Mouse (Mus musculus) stomach, embryonic 15.5 days (tissue): ENCODE results near the gene Ksr1. TPM values are rescaled to one million over a fixed set of nuclear protein-coding genes. Genes with fewer than 3 reads are reported as not detected.

Source experiments
- ATAC-seq: fragments of 200-750 bp; cut with Nextera tagmentation; 2 replicates; pipeline ENCODE4 v1.8.0; 2017; ENCODE audit warnings: low read depth, moderate number of reproducible peaks, moderate TSS enrichment; ENCODE audit not compliant: insufficient read depth, low FRiP score
- H3K27ac ChIP-seq: fragments of 300-500 bp; sonication (generic); 2 replicates; pipeline ENCODE4 v1.5.1; 2015; ENCODE audit warnings: mild to moderate bottlenecking, inconsistent platforms
- H3K27me3 ChIP-seq: fragments of 300-500 bp; sonication (generic); replicated peaks from 2 replicates; pipeline ENCODE4 v1.6.1; 2015; ENCODE audit warnings: inconsistent platforms
- H3K36me3 ChIP-seq: fragments of 300-500 bp; sonication (generic); 2 replicates; pipeline ENCODE4 v1.6.1; 2015; ENCODE audit warnings: inconsistent platforms
- H3K4me1 ChIP-seq: fragments of 300-500 bp; sonication (generic); 2 replicates; pipeline ENCODE4 v1.6.1; 2015; ENCODE audit warnings: inconsistent platforms
- H3K4me2 ChIP-seq: fragments of 300-500 bp; sonication (generic); 2 replicates; pipeline ENCODE4 v1.6.1; 2015; ENCODE audit warnings: mild to moderate bottlenecking, inconsistent platforms
- H3K4me3 ChIP-seq: fragments of 300-500 bp; sonication (generic); replicated peaks from 2 replicates; pipeline ENCODE4 v1.5.1; 2015; ENCODE audit warnings: inconsistent platforms
- H3K9ac ChIP-seq: fragments of 300-500 bp; sonication (generic); 2 replicates; pipeline ENCODE4 v1.6.1; 2015; ENCODE audit warnings: inconsistent platforms
- H3K9me3 ChIP-seq: fragments of 300-500 bp; sonication (generic); 2 replicates; pipeline ENCODE4 v1.6.1; 2016; ENCODE audit warnings: inconsistent platforms
- WGBS: fragments of 180-500 bp; shearing (Covaris S2); methylation state at CpG from one replicate; pipeline ENCODE4 v1.1.7; 2015; 5-methylcytosine and 5-hydroxymethylcytosine counted together
- polyA plus RNA-seq: library from polyadenylated mRNA; unstranded; fragments of >200 nt; fragmentation: Nextera tagmentation; extraction: Ambion mirVana; gene quantifications from 2 replicates; pipeline ENCODE4 v1.2.1, GENCODE M21; 2015

The Ksr1 gene
- polyA plus RNA-seq: 2.8 and 3.2 TPM in 2 replicates

DNA sequence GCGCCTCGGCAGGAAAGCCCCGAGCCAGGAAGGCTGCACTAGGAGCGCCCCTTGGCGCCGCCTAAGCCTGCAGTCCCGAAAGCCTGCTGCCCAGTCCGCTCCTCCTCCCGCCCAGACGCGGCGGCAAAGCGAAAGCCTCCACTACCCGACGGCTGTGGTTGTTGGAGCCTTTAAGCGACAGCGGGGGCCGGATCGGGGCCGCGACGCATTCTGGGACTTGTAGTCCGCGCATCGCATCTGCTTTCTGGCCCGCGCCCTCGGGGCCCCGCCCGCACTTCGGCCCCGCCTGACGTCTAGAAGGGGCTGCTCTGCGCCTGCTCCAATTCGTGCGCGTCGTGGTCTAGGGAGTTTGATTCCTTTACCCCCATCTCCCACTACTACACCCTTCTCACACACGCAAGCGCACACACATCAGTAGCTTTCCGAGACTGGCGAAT lies at the start of gene Ksr1:
Ksr1 (minus strand) TSS at position 77 of the 437 bp plus-strand sequence.
- peak; percentile 94 for ATAC-seq
- peak within 1 kb of the TSS; percentile 77 for H3K4me2 ChIP-seq
- peak within 1 kb of the TSS; percentile 94 for H3K4me3 ChIP-seq
- H3K36me3 ChIP-seq: no peaks in the 10 kb centered on the region
- H3K27me3 ChIP-seq: no peaks in the 10 kb centered on the region
- no peaks in the 10 kb centered on the region for H3K9me3 ChIP-seq
- under 1% methylated on average over 41 of the region's 42 CpGs for WGBS
- peaks cover 14% of the 10 kb centered on the region; the same call in 1 of the 2 replicates for H3K4me1 ChIP-seq
- peak within 1 kb of the TSS; percentile 88 for H3K9ac ChIP-seq
- H3K27ac ChIP-seq: peak within 1 kb of the TSS; percentile 93

DNA sequence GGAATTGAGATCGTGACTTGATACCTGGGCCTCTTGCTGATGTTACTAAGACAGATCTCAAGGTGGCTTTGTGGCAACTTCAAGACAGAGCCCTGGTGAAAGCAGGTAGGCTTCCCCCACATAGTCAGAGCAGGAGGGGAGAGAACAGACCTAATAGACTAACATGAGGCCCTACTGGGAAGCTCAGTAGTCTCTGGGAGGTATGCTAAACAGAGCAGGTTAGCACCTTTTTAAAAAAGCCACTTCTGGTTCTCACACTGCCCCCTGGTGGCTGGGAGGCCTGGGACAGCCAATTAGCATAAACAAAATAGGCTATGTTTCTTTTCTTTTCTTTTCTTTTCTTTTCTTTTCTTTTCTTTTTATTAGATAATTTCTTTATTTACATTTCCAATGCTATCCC lies 46.0 kb upstream of the Ksr1 start:
- WGBS: 82% methylated on average over 1 of the region's 1 CpGs
- H3K36me3 ChIP-seq: no peaks in the 10 kb centered on the region
- no peak overlapping the region for H3K4me2 ChIP-seq
- no peak for ATAC-seq
- no peak overlapping the region for H3K9ac ChIP-seq
- H3K9me3 ChIP-seq: no peaks in the 10 kb centered on the region
- H3K27me3 ChIP-seq: no peaks in the 10 kb centered on the region
- H3K4me3 ChIP-seq: no peak overlapping the region
- peaks cover 12% of the 10 kb centered on the region; the same call in 1 of the 2 replicates for H3K4me1 ChIP-seq
- H3K27ac ChIP-seq: no peak overlapping the region

DNA sequence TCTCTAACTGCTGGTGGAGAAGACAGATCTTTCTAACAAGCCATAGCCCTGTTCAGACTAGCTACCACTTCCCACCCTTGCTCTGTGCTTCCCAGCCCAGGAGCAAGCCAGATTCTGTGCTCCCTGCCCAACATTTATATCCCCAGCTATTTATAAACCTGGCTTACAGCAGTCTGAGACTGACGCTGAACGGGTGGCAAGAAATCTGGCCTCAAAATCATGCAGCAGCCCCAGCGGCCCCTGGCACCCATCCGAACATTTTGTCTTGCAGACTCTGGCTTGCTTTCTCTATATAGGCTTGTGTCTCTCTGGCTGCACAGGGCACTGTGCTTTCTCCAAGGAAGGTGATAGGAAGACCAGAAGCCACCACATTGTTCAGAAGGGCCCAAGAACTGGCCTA lies 45.0 kb upstream of the Ksr1 start:
- no peaks in the 10 kb centered on the region for H3K36me3 ChIP-seq
- H3K27me3 ChIP-seq: no peaks in the 10 kb centered on the region
- no peak overlapping the region for H3K4me3 ChIP-seq
- H3K27ac ChIP-seq: no peak overlapping the region
- no peaks in the 10 kb centered on the region for H3K9me3 ChIP-seq
- H3K9ac ChIP-seq: no peak overlapping the region
- no peak for ATAC-seq
- H3K4me1 ChIP-seq: peaks cover 9% of the 10 kb centered on the region; the same call in 1 of the 2 replicates
- WGBS: 69% methylated on average over 4 of the region's 4 CpGs
- H3K4me2 ChIP-seq: no peak overlapping the region

DNA sequence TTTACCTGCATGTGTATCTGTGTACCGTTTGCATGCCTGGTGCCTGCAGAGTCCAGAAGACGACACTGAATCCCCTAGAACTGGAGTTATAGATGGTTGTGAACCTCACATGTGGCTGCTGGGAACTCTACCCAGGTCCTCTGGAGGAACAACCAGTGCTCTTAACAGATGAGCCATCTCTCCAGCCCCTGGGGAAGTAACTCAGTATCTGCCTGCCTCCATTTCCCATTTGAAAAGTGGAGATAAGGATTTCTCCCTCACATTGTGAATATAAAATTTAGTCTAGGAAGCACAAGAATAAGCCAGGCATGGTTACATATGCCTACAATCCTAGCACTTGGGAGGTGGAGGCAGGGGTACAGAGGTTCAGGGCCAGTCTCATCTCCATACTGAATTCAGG lies 44.0 kb upstream of the Ksr1 start:
- no peaks in the 10 kb centered on the region for H3K36me3 ChIP-seq
- ATAC-seq: no peak
- H3K9ac ChIP-seq: no peak overlapping the region
- H3K4me3 ChIP-seq: no peak overlapping the region
- WGBS: 87% methylated on average over 2 of the region's 2 CpGs
- no peak overlapping the region for H3K27ac ChIP-seq
- H3K27me3 ChIP-seq: no peaks in the 10 kb centered on the region
- H3K4me2 ChIP-seq: no peak overlapping the region
- peaks cover 9% of the 10 kb centered on the region; the same call in 1 of the 2 replicates for H3K4me1 ChIP-seq
- no peaks in the 10 kb centered on the region for H3K9me3 ChIP-seq

DNA sequence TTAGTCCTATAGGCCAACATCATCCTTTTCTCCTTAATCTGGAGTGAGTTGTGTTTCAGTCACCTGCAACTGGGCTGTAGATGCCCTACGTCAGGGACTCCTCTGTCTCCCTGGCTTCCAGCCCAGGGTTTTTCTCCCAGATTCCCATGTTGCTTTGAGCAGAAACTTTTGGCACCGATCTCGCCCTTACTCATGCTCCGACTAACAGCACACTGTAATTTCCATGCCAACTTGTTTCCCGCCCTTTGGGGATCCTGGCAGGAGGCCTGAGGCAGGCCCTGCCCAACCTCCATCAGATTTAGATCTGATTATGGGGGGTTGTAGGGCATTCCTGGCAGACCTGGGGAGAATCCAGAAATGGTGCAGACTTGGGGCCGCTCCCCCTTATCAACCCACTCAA lies 42.0 kb upstream of the Ksr1 start:
- H3K4me2 ChIP-seq: no peak overlapping the region
- no peak overlapping the region for H3K4me3 ChIP-seq
- H3K36me3 ChIP-seq: no peaks in the 10 kb centered on the region
- no peaks in the 10 kb centered on the region for H3K27me3 ChIP-seq
- H3K27ac ChIP-seq: peak overlapping the region; percentile 48
- H3K4me1 ChIP-seq: peaks cover 9% of the 10 kb centered on the region; the same call in 1 of the 2 replicates
- 63% methylated on average over 6 of the region's 6 CpGs for WGBS
- H3K9ac ChIP-seq: no peak overlapping the region
- H3K9me3 ChIP-seq: no peaks in the 10 kb centered on the region
- peak; percentile 21; the same call in 1 of the 2 replicates for ATAC-seq

DNA sequence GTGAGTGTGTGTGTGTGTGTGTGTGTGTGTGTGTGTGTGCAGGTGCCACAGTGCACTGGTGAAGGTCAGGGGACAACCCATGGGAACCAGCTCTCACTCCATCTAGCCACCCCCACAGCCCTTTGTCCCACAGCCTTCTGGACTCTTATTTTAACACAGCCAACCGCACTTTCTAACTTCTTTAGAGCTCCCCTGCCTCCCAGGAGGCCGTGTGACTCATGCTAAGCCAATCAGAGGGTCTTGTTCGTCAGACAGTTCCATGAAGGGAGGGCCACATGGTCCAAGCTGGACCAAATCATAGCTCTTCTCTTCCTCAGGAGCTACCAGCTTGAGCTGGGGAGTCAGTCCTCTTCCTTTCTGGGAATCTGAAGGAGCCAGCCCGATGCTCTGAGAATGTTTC lies 41.1 kb upstream of the Ksr1 start:
- H3K4me3 ChIP-seq: no peak overlapping the region
- no peaks in the 10 kb centered on the region for H3K36me3 ChIP-seq
- no peak for ATAC-seq
- H3K27me3 ChIP-seq: no peaks in the 10 kb centered on the region
- no peak overlapping the region for H3K9ac ChIP-seq
- no peak overlapping the region for H3K27ac ChIP-seq
- 65% methylated on average over 4 of the region's 4 CpGs for WGBS
- no peaks in the 10 kb centered on the region for H3K9me3 ChIP-seq
- no peak overlapping the region for H3K4me2 ChIP-seq
- peaks cover 9% of the 10 kb centered on the region; the same call in 1 of the 2 replicates for H3K4me1 ChIP-seq

DNA sequence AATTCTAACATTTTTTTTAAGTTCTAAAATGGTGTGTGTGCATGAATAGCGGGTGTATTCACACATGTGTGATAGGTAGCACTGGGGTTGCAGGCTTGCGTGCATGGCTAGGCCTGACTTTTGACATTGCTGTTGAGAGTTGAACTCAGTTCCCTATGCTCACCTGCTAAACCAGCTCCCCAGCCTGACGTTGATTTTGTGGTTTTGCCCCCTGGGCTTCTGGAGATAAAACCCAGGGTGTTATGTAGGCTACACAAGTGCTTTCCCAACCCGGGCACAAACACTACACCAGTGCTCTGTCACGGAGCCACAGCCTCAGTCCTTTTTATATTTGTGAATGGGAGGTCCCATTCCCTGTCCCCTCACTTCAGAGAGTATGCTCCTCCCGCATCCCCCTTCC lies 39.5 kb upstream of the Ksr1 start:
- H3K27me3 ChIP-seq: no peaks in the 10 kb centered on the region
- H3K4me3 ChIP-seq: no peak overlapping the region
- no peaks in the 10 kb centered on the region for H3K36me3 ChIP-seq
- H3K9me3 ChIP-seq: no peaks in the 10 kb centered on the region
- no peak for ATAC-seq
- H3K4me1 ChIP-seq: peaks cover 9% of the 10 kb centered on the region; the same call in 1 of the 2 replicates
- H3K4me2 ChIP-seq: no peak overlapping the region
- H3K27ac ChIP-seq: no peak overlapping the region
- WGBS: 85% methylated on average over 6 of the region's 6 CpGs
- H3K9ac ChIP-seq: no peak overlapping the region

DNA sequence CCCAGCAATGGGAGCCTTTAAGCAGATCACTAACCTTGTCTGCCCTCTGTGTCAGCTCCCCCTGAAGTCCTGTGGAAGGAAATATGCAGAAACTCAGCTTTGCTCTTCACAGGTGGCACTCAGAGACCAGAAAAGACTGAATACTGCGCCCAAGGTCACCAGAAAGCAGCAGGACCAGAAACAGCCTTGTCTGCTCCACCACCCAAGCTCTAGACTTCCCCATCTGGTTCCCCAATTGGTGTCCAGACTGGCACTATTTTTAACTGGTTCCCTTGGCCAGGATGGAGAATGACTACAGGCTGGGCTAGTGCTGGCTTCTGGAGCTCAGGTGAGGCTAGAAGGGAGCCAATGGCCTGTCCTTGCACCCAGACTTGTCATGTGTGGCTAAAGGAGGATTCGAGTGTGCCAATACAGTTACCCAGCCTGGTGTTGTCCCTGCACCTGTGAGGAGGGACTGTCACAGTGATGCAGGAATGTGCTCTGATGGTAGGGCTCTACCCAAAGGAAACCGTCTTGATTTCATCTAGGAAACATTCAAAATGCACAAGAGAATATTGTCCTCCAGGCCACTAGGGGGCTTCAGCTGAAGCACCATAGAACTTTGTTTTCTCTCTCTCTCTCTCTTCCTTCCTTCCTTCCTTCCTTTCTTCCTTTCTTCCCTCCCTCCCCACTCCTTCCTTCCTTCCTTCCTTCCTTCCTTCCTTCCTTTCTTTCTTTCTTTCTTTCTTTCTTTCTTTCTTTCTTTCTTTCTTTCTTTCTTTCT lies 38.1 kb upstream of the Ksr1 start:
- peaks cover 9% of the 10 kb centered on the region; the same call in 1 of the 2 replicates for H3K4me1 ChIP-seq
- no peaks in the 10 kb centered on the region for H3K9me3 ChIP-seq
- H3K9ac ChIP-seq: no peak overlapping the region
- no peak overlapping the region for H3K4me3 ChIP-seq
- no peak overlapping the region for H3K27ac ChIP-seq
- no peak overlapping the region for H3K4me2 ChIP-seq
- H3K27me3 ChIP-seq: no peaks in the 10 kb centered on the region
- no peaks in the 10 kb centered on the region for H3K36me3 ChIP-seq
- WGBS: 71% methylated on average over 3 of the region's 3 CpGs
- no peak for ATAC-seq

DNA sequence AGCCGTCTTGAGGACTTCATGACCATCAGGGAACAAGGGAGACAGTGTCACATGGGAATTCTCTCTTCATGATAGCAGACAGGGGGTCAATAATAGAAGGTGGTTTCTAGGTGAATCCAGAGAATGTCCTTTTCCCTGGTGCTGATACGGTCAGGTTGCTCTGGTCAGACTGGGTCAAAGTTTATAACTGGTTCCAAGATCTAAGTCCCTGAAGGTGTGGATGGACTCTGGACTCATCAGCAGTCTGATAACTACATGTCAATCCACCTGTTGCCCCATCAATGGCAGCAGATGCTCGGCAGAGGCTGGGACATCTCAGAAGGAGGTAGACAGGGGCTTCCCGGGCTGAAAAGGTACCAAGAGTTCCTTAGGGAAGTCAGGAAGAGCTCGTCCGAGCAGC lies 37.2 kb upstream of the Ksr1 start:
- Histone ChIP-seq H3K36me3 (no peaks in the 10 kb centered on the region), H3K27me3 (no peaks in the 10 kb centered on the region), H3K4me3 (no peak overlapping the region), H3K9me3 (no peaks in the 10 kb centered on the region), H3K4me1 (0 out of 2 replicates have a peak, but pooled peaks cover 4% of the 10 kb centered on the region), H3K9ac (no peak overlapping the region), H3K4me2 (no peak overlapping the region), H3K27ac (no peak overlapping the region)
- no peak for ATAC-seq
- 87% methylated on average over 6 of the region's 6 CpGs for WGBS

DNA sequence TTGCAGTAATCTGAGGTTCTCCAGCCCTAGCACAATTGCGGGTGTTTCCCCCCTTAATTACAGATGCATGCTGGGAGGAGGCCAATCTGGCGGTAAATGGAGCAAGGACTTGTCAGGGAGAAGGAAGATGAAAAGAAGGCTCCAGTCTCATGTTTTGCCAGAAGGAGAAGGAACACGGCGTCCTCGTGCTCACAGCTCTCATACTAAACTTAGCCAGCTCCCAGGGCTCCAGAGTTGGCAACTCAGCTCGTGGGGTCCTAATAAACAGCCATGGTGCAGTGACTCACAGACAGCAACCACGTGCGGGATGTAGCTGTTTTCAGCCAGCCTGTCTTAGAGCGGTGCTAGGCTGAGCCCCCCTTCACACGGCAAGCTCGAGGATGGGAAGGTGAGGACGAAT lies 36.7 kb upstream of the Ksr1 start:
- H3K27ac ChIP-seq: no peak overlapping the region
- H3K9ac ChIP-seq: no peak overlapping the region
- H3K4me3 ChIP-seq: no peak overlapping the region
- no peaks in the 10 kb centered on the region for H3K36me3 ChIP-seq
- H3K9me3 ChIP-seq: no peaks in the 10 kb centered on the region
- no peak overlapping the region for H3K4me2 ChIP-seq
- ATAC-seq: no peak
- no peaks in the 10 kb centered on the region for H3K4me1 ChIP-seq
- H3K27me3 ChIP-seq: no peaks in the 10 kb centered on the region
- WGBS: 62% methylated on average over 12 of the region's 12 CpGs

DNA sequence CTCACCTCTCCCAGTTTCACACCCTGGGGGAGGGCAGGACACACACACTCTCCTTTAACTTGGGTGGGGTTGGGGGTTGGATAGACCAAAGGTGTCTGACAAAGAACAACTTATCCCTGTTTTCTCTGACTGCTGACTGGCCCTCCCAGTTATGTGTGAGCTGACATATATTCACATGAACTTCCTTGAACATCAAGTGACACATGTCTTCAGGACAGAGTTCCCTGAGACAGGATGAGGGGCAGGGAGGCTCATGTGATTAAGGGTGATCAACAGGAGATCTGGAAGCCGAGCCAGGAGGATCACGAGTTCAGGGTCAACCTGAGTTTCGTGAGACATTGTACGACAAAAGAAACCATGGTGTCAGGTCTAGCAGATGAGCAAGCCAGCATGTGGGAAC lies 35.7 kb upstream of the Ksr1 start:
- H3K9ac ChIP-seq: no peak overlapping the region
- H3K4me2 ChIP-seq: no peak overlapping the region
- no peaks in the 10 kb centered on the region for H3K36me3 ChIP-seq
- no peak overlapping the region for H3K4me3 ChIP-seq
- H3K4me1 ChIP-seq: no peaks in the 10 kb centered on the region
- ATAC-seq: no peak
- no peaks in the 10 kb centered on the region for H3K27me3 ChIP-seq
- 86% methylated on average over 4 of the region's 4 CpGs for WGBS
- H3K9me3 ChIP-seq: no peaks in the 10 kb centered on the region
- H3K27ac ChIP-seq: no peak overlapping the region

DNA sequence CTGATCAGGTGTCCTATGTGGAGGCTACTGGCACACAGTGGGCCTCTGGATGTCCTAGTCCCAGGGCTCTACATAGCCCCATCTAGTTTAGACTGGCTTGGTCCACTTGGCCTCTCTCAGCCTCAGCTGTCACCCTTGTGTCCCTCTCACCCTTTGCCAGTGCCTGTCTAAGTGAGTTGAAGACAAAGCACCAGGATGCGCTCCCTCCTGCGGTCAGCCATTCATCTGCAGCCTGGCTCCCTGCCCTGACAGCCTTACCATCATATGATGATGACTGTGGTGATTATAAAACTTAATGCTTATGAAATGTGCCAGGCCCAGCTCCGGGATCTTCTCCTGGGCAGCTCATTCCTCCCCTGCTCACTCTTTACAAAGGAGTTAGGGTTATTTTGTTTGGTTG lies 30.5 kb upstream of the Ksr1 start:
- H3K4me2 ChIP-seq: no peak overlapping the region
- no peak for ATAC-seq
- WGBS: 85% methylated on average over 3 of the region's 3 CpGs
- no peaks in the 10 kb centered on the region for H3K27me3 ChIP-seq
- no peak overlapping the region for H3K9ac ChIP-seq
- H3K9me3 ChIP-seq: no peaks in the 10 kb centered on the region
- H3K4me3 ChIP-seq: no peak overlapping the region
- no peaks in the 10 kb centered on the region for H3K36me3 ChIP-seq
- H3K4me1 ChIP-seq: no peaks in the 10 kb centered on the region
- no peak overlapping the region for H3K27ac ChIP-seq
